Mouse (Mus musculus): ENCODE measurements at regions not wholly inside any gene's neighbourhood (a gene's known extent, or its start where the extent isn't known, plus 50 kb on each side); places are given as distances from the start of the nearest gene placed in this dataset.
A peak's percentile ranks its signal among the peaks of the same experiment; 100 is the strongest.

GRCm38 (mm10) chr16:78490245-78490644, 86.3 kb downstream of the D16Ertd472e start:
- intact Hi-C loops (cut with DNase I; ENCODE audit: low total_unique reads), result no loop called here
- DNase-seq, result peak; percentile 33

GRCm38 (mm10) chr16:78489604-78490003, 86.9 kb downstream of the D16Ertd472e start:
- DNase-seq, result no peak
- intact Hi-C loops (cut with DNase I; ENCODE audit: low total_unique reads), result no loop called here

- no peak for DNase-seq
- intact Hi-C loops (cut with DNase I; ENCODE audit: low total_unique reads), result no loop called here
Measured at GRCm38 (mm10) chr16:78486531-78486930, 90.0 kb downstream of the D16Ertd472e start.

- intact Hi-C loops (cut with DNase I; ENCODE audit: low total_unique reads), result no loop called here
- DNase-seq, result no peak
Measured at GRCm38 (mm10) chr16:78484319-78484718, 92.2 kb downstream of the D16Ertd472e start.

- intact Hi-C loops (cut with DNase I; ENCODE audit: low total_unique reads), result no loop called here
Measured at GRCm38 (mm10) chr16:78481571-78481970, 94.9 kb downstream of the D16Ertd472e start.

GRCm38 (mm10) chr16:78481065-78481464, 95.4 kb downstream of the D16Ertd472e start:
- DNase-seq, result peak; percentile 34
- intact Hi-C loops (cut with DNase I; ENCODE audit: low total_unique reads), result no loop called here

More at GRCm38 (mm10) chr16:78481571-78481970, 94.9 kb downstream of the D16Ertd472e start:
- DNase-seq, result no peak

GRCm38 (mm10) chr16:78480261-78480660, 96.2 kb downstream of the D16Ertd472e start:
- intact Hi-C loops (cut with DNase I; ENCODE audit: low total_unique reads), result no loop called here
- no peak for DNase-seq

GRCm38 (mm10) chr16:78473456-78473855, 96.5 kb upstream of the Btg3 start:
- intact Hi-C loops (cut with DNase I; ENCODE audit: low total_unique reads), result no loop called here
- no peak for DNase-seq

GRCm38 (mm10) chr16:78459996-78460395, 83.0 kb upstream of the Btg3 start:
- intact Hi-C loops (cut with DNase I; ENCODE audit: low total_unique reads), result loop anchor here (10.0 kb wide), 1 partner anchor 485 kb away; no protein-coding TSS in a partner anchor

GRCm38 (mm10) chr16:78457731-78458151, 80.7 kb upstream of the Btg3 start:
- no peak for DNase-seq
- intact Hi-C loops (cut with DNase I; ENCODE audit: low total_unique reads), result loop anchor here (10.0 kb wide), 1 partner anchor 487 kb away; no protein-coding TSS in a partner anchor

More at GRCm38 (mm10) chr16:78459996-78460395, 83.0 kb upstream of the Btg3 start:
- DNase-seq, result no peak

GRCm38 (mm10) chr16:78456345-78456744, 79.4 kb upstream of the Btg3 start:
- no peak for DNase-seq
- intact Hi-C loops (cut with DNase I; ENCODE audit: low total_unique reads), result loop anchor here (10.0 kb wide), 1 partner anchor 488 kb away; no protein-coding TSS in a partner anchor

GRCm38 (mm10) chr16:78454509-78454908, 77.5 kb upstream of the Btg3 start:
- no peak for DNase-seq
- intact Hi-C loops (cut with DNase I; ENCODE audit: low total_unique reads), result loop anchor here (5.0 to 10.0 kb wide), 2 partner anchors 183 to 490 kb away; no protein-coding TSS in a partner anchor

GRCm38 (mm10) chr16:78452303-78452702, 75.3 kb upstream of the Btg3 start:
- DNase-seq, result no peak
- intact Hi-C loops (cut with DNase I; ENCODE audit: low total_unique reads), result loop anchor here (5.0 to 10.0 kb wide), 2 partner anchors 185 to 492 kb away; no protein-coding TSS in a partner anchor

GRCm38 (mm10) chr16:78451750-78452149, 74.8 kb upstream of the Btg3 start:
- DNase-seq, result no peak
- intact Hi-C loops (cut with DNase I; ENCODE audit: low total_unique reads), result loop anchor here (5.0 to 10.0 kb wide), 2 partner anchors 186 to 493 kb away; no protein-coding TSS in a partner anchor

- no peak for DNase-seq
- intact Hi-C loops (cut with DNase I; ENCODE audit: low total_unique reads), result loop anchor here (5.0 to 10.0 kb wide), 2 partner anchors 186 to 494 kb away; no protein-coding TSS in a partner anchor
Measured at GRCm38 (mm10) chr16:78451251-78451650, 74.3 kb upstream of the Btg3 start.

GRCm38 (mm10) chr16:78449231-78449630, 72.2 kb upstream of the Btg3 start:
- intact Hi-C loops (cut with DNase I; ENCODE audit: low total_unique reads), result no loop called here
- DNase-seq, result no peak

GRCm38 (mm10) chr16:78443262-78443661, 66.3 kb upstream of the Btg3 start:
- intact Hi-C loops (cut with DNase I; ENCODE audit: low total_unique reads), result no loop called here
- DNase-seq, result no peak

GRCm38 (mm10) chr16:78442830-78443229, 65.8 kb upstream of the Btg3 start:
- intact Hi-C loops (cut with DNase I; ENCODE audit: low total_unique reads), result no loop called here
- DNase-seq, result no peak

- no peak for DNase-seq
- intact Hi-C loops (cut with DNase I; ENCODE audit: low total_unique reads), result no loop called here
Measured at GRCm38 (mm10) chr16:78441961-78442360, 65.0 kb upstream of the Btg3 start.

- no peak for DNase-seq
- intact Hi-C loops (cut with DNase I; ENCODE audit: low total_unique reads), result no loop called here
Measured at GRCm38 (mm10) chr16:78435707-78436106, 58.7 kb upstream of the Btg3 start.

- intact Hi-C loops (cut with DNase I; ENCODE audit: low total_unique reads), result no loop called here
- DNase-seq, result peak; percentile 22
Measured at GRCm38 (mm10) chr16:78427470-78428041, 50.6 kb upstream of the Btg3 start.

Measured in gastrocnemius, postnatal 14 days (tissue).